Mouse (Mus musculus) liver, postnatal 0 days (tissue): ENCODE results near the gene Ccdc12.

Experiments
- CTCF ChIP-seq: sonication (generic); IDR thresholded peaks from 2 replicates; pipeline ENCODE4 v1.5.1; 2016; ENCODE audit warnings: antibody characterized with exemption, low read depth
- EP300 ChIP-seq: IDR thresholded peaks from 2 replicates; pipeline ENCODE4 v1.6.1; 2016; ENCODE audit warnings: antibody characterized with exemption, low read depth, mild to moderate bottlenecking

GRCm38 (mm10) chr9:110666374-110666773, 10.1 kb downstream of the Ccdc12 start:
- TF ChIP-seq CTCF (no peak), EP300 (no peak)
